Mouse (Mus musculus): ENCODE results near the gene 4933434E20Rik.

Gene 4933434E20Rik

DNA sequence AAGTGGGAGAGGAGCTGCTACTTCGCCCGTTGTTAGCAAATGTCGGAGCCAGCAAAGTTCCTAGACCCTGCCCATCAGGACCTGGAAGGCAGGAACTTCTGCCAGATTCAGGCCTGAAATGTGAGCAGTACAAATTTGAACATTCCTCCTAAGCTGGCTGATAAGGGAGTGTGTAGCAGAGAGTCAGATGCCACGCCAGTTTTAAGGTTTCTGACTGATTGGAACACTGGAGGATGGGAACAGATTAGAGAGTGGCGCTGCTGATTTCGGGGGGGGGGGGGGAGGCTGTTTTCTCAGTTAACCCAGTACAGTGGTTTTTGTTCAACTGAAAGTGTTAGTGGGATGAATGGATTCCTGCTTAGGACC is 29.0 kb downstream of the 4933434E20Rik start:
- no peak for DNase-seq (ENCODE audit: low read depth, low spot score)

DNA sequence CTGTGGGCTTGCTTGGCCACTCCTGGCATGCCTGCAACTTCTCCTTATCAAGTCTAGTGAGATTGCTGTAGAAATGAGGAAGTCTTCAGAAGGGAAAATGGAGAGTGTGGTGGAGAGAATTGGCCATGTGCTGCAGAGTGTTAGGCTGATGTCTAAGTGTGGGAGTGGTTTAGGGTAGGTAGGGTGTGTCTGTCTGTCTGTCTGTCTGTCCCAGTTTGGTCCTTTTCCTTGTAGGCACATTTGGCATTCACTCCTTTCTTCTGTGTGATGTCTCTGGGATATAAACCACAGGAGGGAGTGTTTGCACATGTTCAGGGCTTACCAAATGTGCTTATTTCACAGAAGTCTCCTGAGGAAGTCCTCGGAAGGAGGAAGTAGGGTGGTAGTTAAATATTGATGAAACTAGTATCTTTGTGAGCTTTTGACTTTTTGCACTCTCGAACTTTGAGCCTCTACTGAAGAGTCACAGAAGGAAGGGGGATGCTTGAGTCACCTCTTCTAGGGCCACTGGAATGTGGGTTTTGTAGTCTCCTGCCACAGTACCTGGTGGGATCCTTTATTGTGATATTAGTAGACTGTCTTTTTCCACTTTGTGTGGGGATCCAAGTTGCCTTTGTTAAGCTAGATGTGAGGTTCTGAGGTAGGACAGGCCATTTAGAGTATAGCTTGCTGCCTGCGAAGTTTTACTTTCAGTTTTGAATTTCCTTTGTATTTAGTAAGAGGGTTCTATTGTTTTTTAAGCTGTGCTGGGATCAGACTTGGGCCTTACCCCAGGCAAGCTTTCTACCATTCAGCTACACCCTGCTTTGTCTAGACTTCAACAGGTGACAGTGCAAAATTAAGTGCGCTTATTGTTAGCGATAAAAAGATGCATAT is 30.2 kb downstream of the 4933434E20Rik start:
- no peak for DNase-seq (ENCODE audit: low read depth, low spot score)

DNA sequence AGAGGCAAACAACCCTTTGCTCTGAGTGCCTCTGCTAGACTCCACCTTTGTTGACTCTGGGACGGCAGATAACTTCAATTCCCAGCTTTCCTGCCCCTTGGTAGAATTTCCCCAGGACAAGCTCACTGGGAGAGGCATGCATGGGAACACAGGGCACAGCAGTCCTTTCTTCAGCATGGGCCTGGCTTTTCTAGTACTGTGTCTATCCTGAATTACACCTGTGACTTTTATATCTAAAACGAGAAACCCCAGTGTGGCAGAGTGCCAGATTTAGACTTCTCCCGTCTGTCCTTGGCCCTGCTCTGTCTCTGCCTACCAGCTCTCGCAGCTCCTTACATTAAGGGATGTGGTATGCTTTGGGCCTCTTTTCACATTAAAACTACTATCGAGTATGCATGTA is 31.6 kb downstream of the 4933434E20Rik start:
- DNase-seq (ENCODE audit: low read depth, low spot score), result no peak

DNA sequence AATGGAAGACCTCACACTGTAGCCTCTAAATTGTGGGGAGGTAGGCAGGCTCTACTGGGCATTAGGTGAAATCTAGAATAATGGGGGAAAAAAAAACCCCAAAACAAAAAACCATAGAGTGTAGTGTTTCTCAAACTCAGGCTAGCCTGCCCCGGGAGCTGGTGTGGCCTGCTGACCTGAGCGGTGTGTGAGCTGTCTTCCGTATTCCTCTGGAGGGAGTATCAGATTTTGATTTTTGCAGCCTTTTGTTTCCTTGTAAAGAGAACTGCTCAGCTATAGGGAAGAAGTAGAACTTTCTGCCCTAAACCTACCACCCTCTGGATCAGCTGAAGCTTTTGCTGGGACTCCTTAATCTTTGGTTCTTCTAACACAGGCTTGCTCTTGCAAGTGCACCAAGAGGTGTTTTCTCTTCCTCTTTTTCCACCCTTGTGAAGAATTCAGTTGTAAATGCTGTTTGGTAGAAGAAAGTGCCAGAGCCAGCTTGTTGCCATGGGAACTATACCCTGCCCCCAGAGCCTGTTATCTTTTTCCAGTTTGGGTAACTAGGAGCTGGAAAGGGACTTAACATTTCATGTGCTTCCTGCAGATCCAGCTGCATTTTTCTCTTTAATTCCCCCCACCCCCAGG is 32.4 kb downstream of the 4933434E20Rik start:
- DNase-seq (ENCODE audit: low read depth, low spot score), result no peak

DNA sequence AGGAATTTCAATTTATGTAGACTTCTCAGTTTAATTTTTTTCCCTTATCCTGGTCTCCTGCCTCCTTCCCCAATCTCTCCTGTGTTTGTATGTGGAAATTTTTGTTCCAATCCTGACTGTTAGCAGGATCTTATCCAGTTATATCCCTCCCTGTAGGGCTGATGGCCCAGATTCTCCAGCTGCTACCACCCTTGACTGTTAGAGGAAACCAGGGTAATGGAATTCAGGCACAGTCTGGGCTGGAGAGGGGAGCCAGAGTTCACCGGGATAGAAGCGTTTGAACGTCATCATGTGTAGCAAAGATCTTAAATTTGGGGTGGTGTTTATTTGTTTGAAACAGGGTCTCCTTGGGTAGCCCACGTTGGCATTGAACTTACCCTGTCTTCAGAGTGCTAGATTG is 33.4 kb downstream of the 4933434E20Rik start:
- DNase-seq (ENCODE audit: low read depth, low spot score), result no peak

DNA sequence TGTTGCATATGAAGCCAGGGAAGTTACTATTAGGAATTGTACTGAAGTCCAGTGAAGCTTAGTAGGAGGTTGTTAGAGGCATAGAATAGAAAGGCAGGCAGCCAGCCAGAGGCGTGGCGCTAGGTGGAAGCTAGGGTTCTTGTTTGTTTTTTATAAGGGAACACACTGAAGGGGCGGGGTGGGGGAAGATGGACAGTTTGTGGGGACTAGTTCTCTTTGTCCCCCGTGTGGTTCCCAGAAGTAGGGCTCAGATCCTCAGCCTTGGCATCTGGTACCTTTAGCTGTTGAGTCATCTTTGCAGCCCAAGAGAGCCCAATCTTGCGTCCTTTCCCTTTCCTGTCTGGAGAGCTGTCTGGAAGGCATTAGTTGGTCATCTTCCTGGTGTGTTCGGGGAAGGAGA is 33.8 kb downstream of the 4933434E20Rik start:
- DNase-seq (ENCODE audit: low read depth, low spot score), result no peak

DNA sequence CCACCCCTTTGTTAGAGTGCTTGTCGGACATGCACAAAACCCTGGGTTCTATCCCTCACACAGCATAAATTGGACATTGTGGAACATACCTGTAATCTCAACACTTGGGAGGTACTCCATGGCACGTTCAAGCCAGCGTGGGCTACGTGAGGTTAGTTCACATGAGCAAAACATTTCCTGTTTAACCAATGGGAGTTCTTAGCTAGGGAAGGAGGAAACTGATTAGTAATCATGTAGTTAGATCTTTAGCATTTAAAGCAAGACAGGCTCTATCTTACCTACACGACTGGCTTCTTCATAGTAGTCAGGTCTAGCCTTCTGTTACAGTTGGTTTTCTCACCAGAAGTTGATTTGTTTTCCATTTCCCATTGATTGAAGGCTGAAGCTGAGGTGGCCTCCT is 34.6 kb downstream of the 4933434E20Rik start:
- DNase-seq (ENCODE audit: low read depth, low spot score), result no peak

DNA sequence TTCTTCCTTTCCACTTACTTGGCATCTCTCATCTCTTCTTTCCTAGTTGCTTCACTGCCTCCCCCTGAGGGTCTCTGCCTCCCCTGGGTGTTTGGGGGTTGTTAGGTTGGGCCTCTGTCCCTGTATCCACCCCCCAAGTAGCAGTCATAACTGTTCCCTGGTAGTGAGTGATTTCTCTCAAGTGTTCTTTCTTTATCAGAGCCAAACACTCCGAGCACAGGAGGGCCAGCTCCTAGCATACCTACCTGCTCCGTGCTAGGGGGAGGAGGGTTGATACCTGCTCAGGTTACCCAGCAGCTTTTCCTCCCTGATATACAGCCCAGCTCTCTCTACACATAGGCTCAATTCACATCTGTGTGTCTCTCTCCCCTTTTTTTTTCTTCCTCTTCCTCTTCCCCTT is 37.2 kb downstream of the 4933434E20Rik start:
- no peak for DNase-seq (ENCODE audit: low read depth, low spot score)

DNA sequence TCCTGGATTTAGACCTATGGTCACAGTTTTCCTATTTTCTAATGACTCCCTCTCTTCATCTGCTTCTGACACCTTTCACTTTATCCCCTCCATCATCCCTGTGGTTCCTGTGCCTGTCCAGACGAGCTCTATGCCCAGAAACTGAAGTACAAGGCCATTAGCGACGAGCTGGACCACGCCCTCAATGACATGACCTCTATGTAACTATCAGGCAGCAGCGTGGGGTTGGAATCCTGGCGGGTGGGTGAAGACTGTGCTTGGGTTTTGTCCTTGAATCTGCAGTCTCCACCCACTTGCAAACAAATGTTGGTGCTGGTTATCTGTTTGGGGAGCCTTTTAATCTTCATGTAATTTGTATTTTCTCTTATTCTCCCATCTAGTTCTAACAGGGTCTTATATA is 39.5 kb downstream of the 4933434E20Rik start:
- DNase-seq (ENCODE audit: low read depth, low spot score), result no peak

DNA sequence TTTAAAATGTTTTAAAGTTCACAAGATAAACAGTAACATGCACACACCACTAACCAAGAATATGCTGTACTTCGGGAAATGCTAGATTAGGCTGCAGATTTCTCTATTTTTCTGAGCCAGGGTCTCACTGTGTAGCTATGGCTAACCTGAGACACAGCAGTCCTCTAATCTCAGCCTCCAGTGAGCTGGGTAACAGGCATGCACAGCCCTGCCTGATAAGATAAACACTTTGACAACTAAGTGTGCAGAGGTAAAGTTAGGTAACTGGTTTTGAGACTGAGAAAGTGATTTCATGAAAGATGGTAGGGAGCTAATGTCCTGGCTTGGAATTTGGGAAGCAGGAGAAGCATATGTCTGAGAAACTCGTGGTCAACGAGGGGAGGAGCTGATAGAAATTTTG is 43.0 kb downstream of the 4933434E20Rik start:
- DNase-seq (ENCODE audit: low read depth, low spot score), result no peak

DNA sequence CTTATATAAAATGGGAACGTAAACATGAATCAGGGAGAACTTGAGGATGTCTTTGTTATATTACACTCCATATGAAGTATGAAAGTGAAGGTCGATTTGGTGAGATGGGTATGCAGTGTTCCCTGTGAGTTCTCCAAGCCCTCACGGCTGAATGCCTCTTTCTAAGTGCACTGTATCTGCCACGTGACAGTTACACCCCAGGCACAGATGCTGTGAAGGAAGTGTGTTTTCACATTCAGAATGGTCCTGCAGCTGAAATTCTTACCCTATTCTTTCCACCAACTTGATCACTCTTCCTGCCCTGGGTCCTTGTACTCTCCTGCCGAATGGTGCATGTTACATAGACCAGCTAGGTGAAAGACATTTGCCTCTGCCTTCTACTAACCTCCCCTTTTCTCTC is 46.5 kb downstream of the 4933434E20Rik start:
- no peak for DNase-seq (ENCODE audit: low read depth, low spot score)

DNA sequence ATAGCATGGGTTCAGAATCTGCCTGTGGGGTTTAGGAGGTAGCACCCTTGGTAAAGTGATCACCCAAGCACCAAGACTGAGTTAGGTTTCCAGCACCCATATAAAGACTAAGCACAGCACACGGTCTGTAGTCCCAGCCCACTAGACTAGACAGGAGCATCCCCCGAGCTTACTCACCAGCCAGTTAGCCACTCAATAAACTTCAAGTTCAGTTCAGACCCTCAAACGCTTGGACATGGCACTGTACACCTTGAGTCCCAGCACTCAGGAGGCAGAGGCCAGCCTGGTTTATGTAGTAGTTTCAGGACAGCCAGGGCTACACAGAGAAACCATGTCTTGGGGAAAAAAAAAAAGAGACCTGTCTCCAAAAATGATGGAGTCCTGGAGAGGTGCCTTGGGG is 49.6 kb downstream of the 4933434E20Rik start:
- DNase-seq (ENCODE audit: low read depth, low spot score), result no peak

DNA sequence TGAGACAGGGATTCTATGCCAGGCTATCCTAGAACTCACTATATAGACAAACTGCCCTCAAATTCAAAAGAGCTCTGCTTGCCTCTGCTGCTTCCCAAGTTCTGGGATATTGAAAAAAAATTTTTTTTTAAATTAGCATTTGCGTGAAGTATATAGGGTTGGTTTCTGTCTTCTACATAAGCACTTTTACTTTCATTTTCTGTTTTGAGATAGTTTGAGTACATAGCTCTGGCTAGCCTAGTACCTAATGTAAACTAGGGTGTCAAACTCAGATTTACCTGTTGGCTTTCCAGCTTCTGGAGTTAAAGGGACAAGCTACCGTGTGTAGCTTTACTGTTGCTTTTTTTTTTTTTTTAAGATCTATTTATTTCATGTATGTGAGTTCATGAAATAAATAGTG is 50.2 kb downstream of the 4933434E20Rik start:
- no peak for DNase-seq (ENCODE audit: low read depth, low spot score)

DNA sequence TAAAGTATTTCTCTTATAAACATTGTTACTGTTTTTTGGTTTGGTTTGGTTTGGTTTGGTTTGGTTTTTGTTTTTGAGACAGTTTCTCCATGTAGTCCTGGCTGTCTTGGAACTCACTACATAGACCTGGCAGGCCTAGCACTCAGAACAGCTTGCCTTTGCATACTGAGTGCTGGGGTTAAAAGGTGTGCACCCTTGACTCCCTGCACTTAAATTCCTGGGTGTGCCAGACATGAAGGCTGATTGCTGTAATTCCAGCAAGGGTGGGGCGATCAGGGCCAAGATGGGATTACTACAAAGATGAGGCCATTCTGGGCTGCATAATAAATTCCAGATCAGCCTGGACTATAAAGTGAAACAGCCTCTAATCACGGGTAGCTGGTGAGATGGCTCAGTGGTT is 50.8 kb downstream of the 4933434E20Rik start:
- DNase-seq (ENCODE audit: low read depth, low spot score), result no peak

DNA sequence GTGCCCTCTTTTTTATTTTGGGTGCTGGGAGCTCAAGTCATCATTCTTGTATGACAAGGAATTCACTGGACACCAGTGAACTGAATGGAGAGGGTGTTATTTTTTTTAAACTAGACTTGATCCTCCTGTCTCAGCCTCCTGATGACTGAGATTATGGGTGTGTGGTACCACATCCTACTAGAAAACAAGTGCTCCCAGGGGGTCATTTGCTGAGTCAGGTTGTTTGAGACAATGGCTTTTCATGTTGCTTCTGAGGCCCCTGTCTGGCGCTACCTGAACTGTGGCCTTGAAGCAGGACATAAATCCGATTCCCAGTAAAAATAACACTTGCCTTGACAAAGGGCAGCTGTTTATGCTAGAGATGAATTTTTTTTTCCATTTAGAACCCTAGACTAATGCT is 51.7 kb downstream of the 4933434E20Rik start:
- DNase-seq (ENCODE audit: low read depth, low spot score), result no peak

DNA sequence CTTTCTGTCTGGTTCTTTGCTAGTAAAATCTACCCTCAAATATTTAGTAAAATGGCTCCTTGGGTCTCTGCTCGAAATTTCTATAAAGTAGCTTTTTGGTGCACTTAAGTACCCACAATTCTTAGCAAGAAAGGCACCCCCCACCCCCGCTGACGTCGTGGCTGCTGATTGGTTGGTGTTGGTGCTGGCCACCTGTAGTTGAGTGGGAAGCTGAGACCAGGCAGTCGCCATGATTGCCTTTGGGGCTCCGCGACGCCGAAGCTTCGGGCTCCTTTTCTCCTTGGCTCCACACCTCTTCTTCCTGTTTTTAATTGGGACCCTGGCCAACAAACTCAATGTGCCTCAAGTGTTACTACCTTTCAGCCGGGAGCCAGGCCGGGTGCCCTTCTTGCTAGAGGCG is 52.5 kb downstream of the 4933434E20Rik start, which contains the start of gene Nup210l:
Nup210l (plus strand) TSS at position 195 of the 400 bp plus-strand sequence.
- DNase-seq (ENCODE audit: low read depth, low spot score), result no peak

DNA sequence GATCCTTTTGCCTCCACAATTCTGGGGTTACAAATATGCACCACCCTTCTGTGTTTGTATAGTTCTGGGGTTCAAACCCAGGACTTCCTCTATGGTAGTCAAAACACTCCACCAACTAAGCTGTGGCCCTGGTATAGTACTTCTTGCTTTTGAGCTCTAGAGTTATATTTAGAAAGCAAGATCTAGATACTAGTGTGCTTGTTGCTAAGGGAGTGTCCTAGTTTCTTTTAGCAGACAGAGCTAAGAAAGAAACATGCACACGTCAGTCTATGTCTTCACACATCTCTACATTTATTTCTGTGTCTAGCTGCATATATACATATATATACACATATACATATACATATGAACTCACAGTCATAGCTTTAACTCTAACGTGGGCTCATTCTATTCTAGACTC is 60.3 kb downstream of the 4933434E20Rik start:
- no peak for DNase-seq (ENCODE audit: low read depth, low spot score)

DNA sequence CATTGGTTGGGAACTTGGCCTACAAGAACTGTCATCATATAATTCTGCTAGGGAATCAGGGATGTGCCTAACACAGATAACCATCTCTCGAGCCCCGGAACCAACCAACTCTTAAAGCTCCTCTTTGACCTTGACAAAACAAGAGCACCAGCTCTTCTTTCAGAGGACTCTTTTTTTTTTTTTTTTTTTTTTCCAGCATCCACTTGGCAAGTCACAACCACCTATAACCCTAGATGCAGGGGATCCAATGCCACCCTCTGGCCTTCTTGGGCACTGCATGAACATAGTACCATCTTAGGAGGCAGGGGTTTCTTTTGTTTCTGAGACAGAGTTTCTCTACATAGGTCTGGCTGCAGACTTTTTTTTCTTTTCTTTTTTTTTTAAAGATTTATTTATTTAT is 62.9 kb downstream of the 4933434E20Rik start:
- no peak for DNase-seq (ENCODE audit: low read depth, low spot score)

DNA sequence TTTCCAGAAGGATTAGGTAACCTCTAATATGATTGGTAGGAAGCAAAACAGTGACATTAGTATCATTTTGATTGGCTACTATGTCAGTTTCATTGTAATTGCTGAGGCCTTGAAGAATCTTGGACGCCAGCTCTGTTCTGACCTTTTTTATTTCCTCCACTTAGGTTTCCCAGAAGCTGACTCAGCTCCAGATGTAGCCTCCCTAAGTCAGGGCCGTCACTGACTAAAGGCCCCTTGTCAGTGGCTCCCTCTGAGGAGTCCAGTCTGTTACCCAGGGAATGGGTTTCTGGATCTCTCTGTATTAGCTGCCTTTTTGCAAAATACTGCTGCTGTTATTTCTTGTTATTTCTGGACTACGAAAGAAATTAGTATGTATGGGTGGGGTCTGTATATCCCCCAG is 64.1 kb downstream of the 4933434E20Rik start:
- no peak for DNase-seq (ENCODE audit: low read depth, low spot score)

Data from c-Kit-negative CD71-positive TER-119-positive erythroid progenitor cells, embryonic 14.5 days (primary cell).